Mouse (Mus musculus): ENCODE results near the gene Zc3h6.

DNA sequence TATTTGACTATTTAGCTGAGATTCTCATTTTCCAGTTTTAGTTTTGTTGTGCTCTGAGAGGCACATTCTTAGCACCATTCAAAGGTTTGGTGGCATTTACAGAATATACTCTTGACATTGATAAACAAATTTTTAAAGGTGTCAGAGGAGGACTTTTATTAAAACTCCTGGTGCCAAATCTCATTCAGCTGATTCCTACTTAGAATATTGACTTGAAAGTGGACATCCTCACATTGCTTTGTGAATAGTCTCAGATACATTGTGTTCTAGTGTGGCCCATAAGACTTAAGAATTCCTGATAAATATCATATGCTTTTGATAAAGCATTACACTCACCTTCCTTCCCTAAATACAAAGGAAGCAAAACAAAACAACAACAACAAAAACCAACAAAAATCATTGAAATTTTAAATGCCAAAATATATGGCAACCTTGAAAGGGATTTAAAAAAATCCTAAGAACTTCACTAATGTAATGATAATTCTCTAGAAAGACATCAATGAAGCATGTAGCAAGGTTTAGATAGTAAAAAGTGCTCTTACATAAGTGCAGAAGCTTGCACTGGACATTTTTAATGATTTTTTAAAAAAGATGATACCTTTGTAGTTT is 1.4 kb downstream of the Zc3h6 start:
- TF ChIP-seq POLR2A (IDR thresholded peaks at IDR 0.05; ENCODE audit: extremely low read depth, insufficient read depth, low read length) (no peak), CTCF (IDR thresholded peaks at IDR 0.05; ENCODE audit: low read depth, low read length) (no peak)
